Mouse (Mus musculus) 3T3-L1 (cell line): ENCODE data around the gene Oscp1.
A peak's percentile ranks its signal among the peaks of the same experiment; 100 is the strongest.
"Not testable (repeated sequence)": the region's sequence is repeated elsewhere in the genome, so short reads cannot be mapped to it uniquely, and the experiment has no call there.

ENCODE experiments used
- DNase-seq: peaks from one replicate; pipeline ENCODE4 v3.0.0-alpha.2; 2015; ENCODE audit warnings: low read depth, low spot score

The Oscp1 gene

GRCm38 (mm10) chr4:126083021-126083420 is 24.7 kb downstream of the Oscp1 start:
- no peak for DNase-seq

- no peak for DNase-seq
These were observed 26.0 kb downstream of the Oscp1 start for GRCm38 (mm10) chr4:126084382-126084781.

- DNase-seq: peak; percentile 93
These were observed 27.7 kb downstream of the Oscp1 start for GRCm38 (mm10) chr4:126085996-126086576.

- DNase-seq: no peak
These were observed 31.9 kb downstream of the Oscp1 start for GRCm38 (mm10) chr4:126090101-126090847.

GRCm38 (mm10) chr4:126090848-126091124 is 32.4 kb downstream of the Oscp1 start:
- no peak for DNase-seq

- DNase-seq: no peak
These were observed 33.5 kb downstream of the Oscp1 start for GRCm38 (mm10) chr4:126091873-126092272.

GRCm38 (mm10) chr4:126095622-126096430 is 37.5 kb downstream of the Oscp1 start:
- DNase-seq: not testable (repeated sequence)

- peak; percentile 97 for DNase-seq
These were observed 38.2 kb downstream of the Oscp1 start, which contains the start of gene Lsm10 for GRCm38 (mm10) chr4:126096464-126097111. Lsm10 (plus strand) TSS chr4:126096623.

GRCm38 (mm10) chr4:126097711-126098253 is 39.4 kb downstream of the Oscp1 start:
- DNase-seq: no peak

- no peak for DNase-seq
These were observed 41.0 kb downstream of the Oscp1 start for GRCm38 (mm10) chr4:126099365-126099764.

GRCm38 (mm10) chr4:126100764-126101163 is 42.4 kb downstream of the Oscp1 start:
- DNase-seq: no peak

GRCm38 (mm10) chr4:126102061-126102841 is 43.9 kb downstream of the Oscp1 start:
- peak; percentile 97 for DNase-seq

GRCm38 (mm10) chr4:126103057-126103581 is 44.8 kb downstream of the Oscp1 start:
- DNase-seq: peak; percentile 99

GRCm38 (mm10) chr4:126103590-126104068 is 45.3 kb downstream of the Oscp1 start, which contains the start of gene Stk40:
Stk40 (plus strand) TSS chr4:126103957.
- peak; percentile 99 for DNase-seq

- peak; percentile 44 for DNase-seq
These were observed 46.1 kb downstream of the Oscp1 start for GRCm38 (mm10) chr4:126104261-126105075.

- DNase-seq: peak; percentile 23
These were observed 46.9 kb downstream of the Oscp1 start for GRCm38 (mm10) chr4:126105131-126105783.

- no peak for DNase-seq
These were observed 49.8 kb downstream of the Oscp1 start for GRCm38 (mm10) chr4:126108061-126108740.

GRCm38 (mm10) chr4:126109613-126110373 is 51.4 kb downstream of the Oscp1 start:
- peak; percentile 66 for DNase-seq
